Mouse (Mus musculus) embryonic stem cell, embryonic (primary cell): ENCODE measurements at regions not wholly inside any gene's neighbourhood (a gene's known extent, or its start where the extent isn't known, plus 50 kb on each side); places are given as distances from the start of the nearest gene placed in this dataset.

ENCODE experiments used
- CTCF ChIA-PET, 4 experiments: fragments of 300-600 bp in 2 of 4; fragments of 350-600 bp in 2 of 4; sonication (Branson Sonifier 250); formaldehyde crosslinking; loops; one replicate each; lab custom pipeline; 2022; ENCODE audit warnings: inconsistent platforms in 2 of 4; lab: Charles Lee
- POLR2A ChIA-PET, 4 experiments: fragments of 300-600 bp in 2 of 4; fragments of 350-600 bp in 2 of 4; sonication (Branson Sonifier 250); formaldehyde crosslinking; loops; one replicate each; lab custom pipeline; 2022; ENCODE audit warnings: antibody characterized with exemption in 4 of 4, inconsistent platforms in 1 of 4; lab: Charles Lee

- ChIA-PET CTCF (no interaction called here), POLR2A (no interaction called here)
Observed at GRCm38 (mm10) chrX:121533360-121533759, 863.8 kb downstream of the Nap1l3 start.

DNA sequence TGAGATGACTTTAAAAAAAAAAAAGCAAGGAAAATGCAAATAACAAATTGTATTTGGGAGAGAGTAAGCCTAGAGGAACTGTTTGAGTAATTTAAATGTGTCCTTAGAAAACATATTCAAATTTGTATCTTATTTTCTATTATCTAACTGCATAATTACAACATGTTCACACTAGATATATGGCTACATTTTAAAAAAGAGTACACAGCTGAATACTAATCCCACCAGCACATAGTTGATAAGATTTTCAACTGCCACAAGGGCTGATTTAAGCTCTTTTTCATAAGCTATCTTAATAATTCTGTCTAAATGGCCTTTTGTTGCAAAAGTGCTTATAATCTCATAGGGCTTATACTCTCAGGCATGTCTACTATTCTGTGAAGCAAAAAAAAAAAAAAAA, 877.4 kb downstream of the Nap1l3 start:
- POLR2A ChIA-PET = no interaction called here

DNA sequence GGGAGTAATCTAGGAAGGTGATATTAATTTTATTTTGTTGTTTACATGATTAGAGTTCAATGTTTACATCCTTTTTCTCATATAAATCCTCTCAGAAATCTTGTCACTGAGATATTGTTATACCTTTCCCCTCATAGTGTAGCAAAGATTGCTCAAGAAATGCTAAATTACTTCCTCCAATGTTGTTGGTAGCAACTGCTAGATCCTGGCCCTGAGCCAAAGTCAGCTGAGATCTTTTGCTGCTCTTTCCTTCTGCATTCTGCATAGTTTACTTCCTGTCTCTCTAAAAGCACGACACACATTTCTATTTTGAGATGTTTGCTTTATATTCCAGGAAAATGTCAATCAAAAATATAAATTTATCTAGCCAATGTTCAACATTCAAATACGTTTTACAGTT, 899.5 kb downstream of the Nap1l3 start:
- ChIA-PET POLR2A (no interaction called here), CTCF (no interaction called here)

More for the DNA sequence above, 877.4 kb downstream of the Nap1l3 start:
- CTCF ChIA-PET = no interaction called here

- CTCF ChIA-PET = no interaction called here
- POLR2A ChIA-PET = no interaction called here
Observed at GRCm38 (mm10) chrX:121497219-121497618, 900.0 kb downstream of the Nap1l3 start.

DNA sequence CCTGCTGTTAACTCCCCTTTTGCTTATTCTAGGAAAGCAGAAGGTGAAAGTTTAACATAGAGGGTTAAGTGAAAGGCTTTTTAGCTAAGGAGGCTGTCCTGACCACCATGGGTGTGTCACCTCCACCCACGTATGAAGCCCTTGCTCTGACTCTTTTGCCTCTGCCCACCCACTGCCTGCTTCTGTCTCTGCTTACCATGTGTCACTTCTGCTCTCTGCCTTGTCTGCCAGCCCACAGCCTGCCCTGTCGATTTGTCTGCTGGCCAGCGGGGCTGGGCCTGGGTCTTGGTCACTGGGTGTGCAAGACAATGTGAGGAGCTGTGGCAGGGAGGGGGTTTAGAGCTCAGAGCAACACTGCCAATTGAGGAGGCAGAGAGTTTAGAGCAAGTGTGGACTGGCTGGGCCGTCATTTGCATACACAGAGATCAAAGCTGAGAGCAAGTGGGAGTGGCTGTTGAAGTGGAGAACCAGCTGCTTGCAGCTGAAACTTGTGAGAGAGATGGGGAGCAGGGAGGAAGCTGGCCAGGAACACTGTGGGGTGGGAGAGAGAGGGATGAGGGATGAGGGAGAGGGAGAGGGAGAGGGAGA, 917.7 kb downstream of the Nap1l3 start:
- ChIA-PET CTCF (no interaction called here), POLR2A (interaction anchor here in 1 of 4 experiments (0.6 kb wide), 1 partner anchor 640 kb away, joined by 3 read pairs; no protein-coding TSS in a partner anchor)

DNA sequence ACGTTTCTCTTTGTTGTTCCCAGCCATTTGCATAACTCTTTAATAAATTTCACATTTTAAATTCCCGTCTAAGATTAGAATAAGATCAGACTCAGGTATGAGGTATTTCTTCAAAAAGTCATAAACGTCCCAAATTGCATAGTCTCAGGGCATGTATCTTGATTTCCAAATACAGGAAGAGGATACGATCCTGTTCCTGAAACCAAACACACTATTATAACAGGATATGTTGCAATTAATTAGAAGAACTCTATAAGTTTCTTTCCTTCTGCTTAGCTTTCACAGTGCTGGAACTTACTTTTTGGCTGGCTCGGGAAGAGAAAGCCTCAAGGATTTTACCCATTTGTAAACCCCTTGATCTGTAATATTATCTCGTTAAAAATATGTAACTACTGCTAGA, 968.1 kb downstream of the Nap1l3 start:
- CTCF ChIA-PET = no interaction called here

More for the DNA sequence above, 968.1 kb downstream of the Nap1l3 start:
- POLR2A ChIA-PET = no interaction called here
